Mouse (Mus musculus): Measurements from ENCODE around the gene Ppp1r1c. TPM values are rescaled to one million over a fixed set of nuclear protein-coding genes. Genes with fewer than 3 reads are reported as not detected.

Gene Ppp1r1c
- polyA plus RNA-seq, 1 experiment from 2014 or later: 0.25 TPM

GRCm38 (mm10) chr2:79722415-79722814 is 14.8 kb downstream of the Ppp1r1c start:
- Histone ChIP-seq H3K9me3 (ENCODE audit: control insufficient read depth, low read length) (no peaks in the 10 kb centered on the region), H3K9ac (ENCODE audit: low read length) (no peak overlapping the region), H3K4me2 (ENCODE audit: low read depth, low read length) (no peak overlapping the region), H3K27me3 (ENCODE audit: control insufficient read depth, insufficient read depth, low read depth, low read length) (no peaks in the 10 kb centered on the region), H3K36me3 (ENCODE audit: control insufficient read depth, insufficient read depth, low read length) (no peaks in the 10 kb centered on the region), H3K4me1 (replicated peaks; ENCODE audit: control insufficient read depth, insufficient read depth, low read length) (no peaks in the 10 kb centered on the region), H3K4me3 (ENCODE audit: low read length) (no peak overlapping the region), H3K27ac (ENCODE audit: low read length) (no peak overlapping the region)
- WGBS: 69% methylated on average over 1 of the region's 1 CpGs
- no peak for ATAC-seq (ENCODE audit: low read depth)

DNA sequence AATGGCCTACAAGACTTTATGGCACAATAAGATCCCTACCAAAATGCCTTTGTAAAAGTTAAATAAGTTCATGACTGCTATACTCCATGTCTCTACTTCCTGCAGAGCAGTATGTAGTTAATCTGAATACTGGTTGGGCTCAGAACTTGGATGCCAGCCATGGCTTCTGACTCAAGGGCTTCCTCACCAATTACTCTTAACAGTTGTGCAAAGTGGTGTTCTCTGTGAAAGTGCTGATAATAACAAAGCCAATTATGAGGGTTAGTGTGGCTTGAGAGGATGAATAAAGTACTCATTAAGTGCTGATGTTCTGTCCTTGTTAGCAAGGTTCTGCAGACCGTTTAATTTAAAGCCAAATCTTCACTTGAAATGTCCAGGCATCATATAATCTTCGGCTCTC is 31.4 kb downstream of the Ppp1r1c start:
- WGBS: 39% methylated on average over 2 of the region's 2 CpGs
- no peak overlapping the region for H3K9ac ChIP-seq (ENCODE audit: low read length)
- H3K9me3 ChIP-seq (ENCODE audit: control insufficient read depth, low read length): no peaks in the 10 kb centered on the region
- H3K4me1 ChIP-seq (replicated peaks; ENCODE audit: control insufficient read depth, insufficient read depth, low read length): no peaks in the 10 kb centered on the region; the same call in 1 of the 2 replicates
- H3K27ac ChIP-seq (ENCODE audit: low read length): no peak overlapping the region
- H3K4me2 ChIP-seq (ENCODE audit: low read depth, low read length): no peak overlapping the region
- H3K4me3 ChIP-seq (ENCODE audit: low read length): no peak overlapping the region
- H3K27me3 ChIP-seq (ENCODE audit: control insufficient read depth, insufficient read depth, low read depth, low read length): no peaks in the 10 kb centered on the region; the same call in 1 of the 2 replicates
- no peaks in the 10 kb centered on the region for H3K36me3 ChIP-seq (ENCODE audit: control insufficient read depth, insufficient read depth, low read length)
- peak; percentile 82 for ATAC-seq (ENCODE audit: low read depth)

DNA sequence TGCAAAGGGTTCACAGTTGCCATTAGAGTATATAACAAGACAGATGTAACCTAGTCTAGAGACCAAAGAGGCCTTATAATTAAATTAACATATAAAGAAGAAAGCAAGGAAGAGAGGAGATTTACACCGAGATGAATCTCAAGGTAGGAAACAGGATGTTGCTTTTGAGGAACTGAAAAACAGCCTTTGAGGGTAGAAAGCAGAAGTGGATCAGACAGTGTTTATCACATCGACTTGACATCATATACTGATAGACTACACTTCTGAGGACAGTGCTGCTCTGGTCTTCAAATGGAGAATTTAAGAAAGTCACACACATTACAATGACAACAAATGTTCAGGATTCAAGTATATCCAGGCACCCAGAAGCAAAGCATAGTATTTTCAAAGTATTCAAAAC is 34.4 kb downstream of the Ppp1r1c start:
- peaks cover 2% of the 10 kb centered on the region; the same call in 1 of the 2 replicates for H3K27me3 ChIP-seq (ENCODE audit: control insufficient read depth, insufficient read depth, low read depth, low read length)
- H3K4me2 ChIP-seq (ENCODE audit: low read depth, low read length): no peak overlapping the region
- no peaks in the 10 kb centered on the region for H3K9me3 ChIP-seq (ENCODE audit: control insufficient read depth, low read length)
- no peaks in the 10 kb centered on the region; the same call in 1 of the 2 replicates for H3K4me1 ChIP-seq (replicated peaks; ENCODE audit: control insufficient read depth, insufficient read depth, low read length)
- no peaks in the 10 kb centered on the region for H3K36me3 ChIP-seq (ENCODE audit: control insufficient read depth, insufficient read depth, low read length)
- no peak overlapping the region for H3K27ac ChIP-seq (ENCODE audit: low read length)
- ATAC-seq (ENCODE audit: low read depth): no peak
- H3K4me3 ChIP-seq (ENCODE audit: low read length): no peak overlapping the region
- 84% methylated on average over 2 of the region's 2 CpGs for WGBS
- H3K9ac ChIP-seq (ENCODE audit: low read length): no peak overlapping the region

DNA sequence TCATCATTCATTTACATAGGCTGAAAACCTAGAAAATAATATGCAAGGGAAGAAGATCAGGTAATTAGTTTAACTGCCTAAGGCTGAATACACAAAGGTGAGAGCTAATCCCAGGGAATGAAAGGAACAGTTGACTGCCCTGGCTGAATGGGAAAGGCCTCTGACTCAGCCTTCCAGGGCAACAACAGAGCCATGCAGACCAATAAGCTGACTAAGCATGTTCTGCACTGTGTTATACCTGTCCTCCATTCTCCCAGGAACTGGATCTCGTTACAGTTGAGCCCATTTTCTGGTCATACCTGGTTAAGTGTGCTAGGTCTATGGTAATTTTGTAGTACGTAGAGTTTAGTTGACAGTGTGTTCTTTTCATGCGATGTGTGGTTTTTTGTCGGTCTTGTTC is 36.6 kb downstream of the Ppp1r1c start:
- Histone ChIP-seq H3K4me1 (replicated peaks; ENCODE audit: control insufficient read depth, insufficient read depth, low read length) (no peaks in the 10 kb centered on the region), H3K4me2 (ENCODE audit: low read depth, low read length) (no peak overlapping the region), H3K9me3 (ENCODE audit: control insufficient read depth, low read length) (no peaks in the 10 kb centered on the region), H3K27ac (ENCODE audit: low read length) (no peak overlapping the region), H3K27me3 (ENCODE audit: control insufficient read depth, insufficient read depth, low read depth, low read length) (peaks cover 2% of the 10 kb centered on the region; the same call in 1 of the 2 replicates), H3K36me3 (ENCODE audit: control insufficient read depth, insufficient read depth, low read length) (no peaks in the 10 kb centered on the region), H3K9ac (ENCODE audit: low read length) (no peak overlapping the region), H3K4me3 (ENCODE audit: low read length) (no peak overlapping the region)
- WGBS: 88% methylated on average over 4 of the region's 4 CpGs
- no peak for ATAC-seq (ENCODE audit: low read depth)

DNA sequence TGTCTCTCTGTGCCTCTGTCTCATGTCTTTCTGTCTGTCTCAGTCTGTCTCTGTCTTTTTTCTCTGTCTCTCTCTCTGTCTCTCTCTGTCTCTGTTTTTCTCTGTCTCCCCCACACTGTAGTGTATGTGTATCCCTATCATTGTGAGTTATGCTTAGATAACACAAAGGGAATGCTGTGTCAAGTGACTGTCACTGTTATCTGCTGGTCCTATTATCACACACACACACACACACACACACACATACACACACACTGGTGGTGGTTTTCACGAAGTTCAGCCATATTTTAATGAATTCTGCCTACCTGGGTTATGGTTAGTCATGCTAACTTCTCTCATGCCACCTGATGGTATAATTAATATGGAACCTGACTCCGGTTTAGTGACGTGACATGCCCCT is 44.1 kb downstream of the Ppp1r1c start:
- 62% methylated on average over 3 of the region's 3 CpGs for WGBS

GRCm38 (mm10) chr2:79760018-79760417 is 52.4 kb downstream of the Ppp1r1c start:
- Histone ChIP-seq H3K27me3 (ENCODE audit: control insufficient read depth, insufficient read depth, low read depth, low read length) (no peaks in the 10 kb centered on the region), H3K4me1 (replicated peaks; ENCODE audit: control insufficient read depth, insufficient read depth, low read length) (peaks cover 3% of the 10 kb centered on the region; the same call in 1 of the 2 replicates), H3K9me3 (ENCODE audit: control insufficient read depth, low read length) (no peaks in the 10 kb centered on the region), H3K27ac (ENCODE audit: low read length) (no peak overlapping the region), H3K4me3 (ENCODE audit: low read length) (no peak overlapping the region), H3K9ac (ENCODE audit: low read length) (no peak overlapping the region), H3K4me2 (ENCODE audit: low read depth, low read length) (no peak overlapping the region), H3K36me3 (ENCODE audit: control insufficient read depth, insufficient read depth, low read length) (no peaks in the 10 kb centered on the region)
- no peak for ATAC-seq (ENCODE audit: low read depth)
- 61% methylated on average over 4 of the region's 4 CpGs for WGBS

More for the DNA sequence above, 44.1 kb downstream of the Ppp1r1c start:
- H3K27me3 ChIP-seq (ENCODE audit: control insufficient read depth, insufficient read depth, low read depth, low read length): peaks cover 2% of the 10 kb centered on the region; the same call in 1 of the 2 replicates
- no peaks in the 10 kb centered on the region for H3K36me3 ChIP-seq (ENCODE audit: control insufficient read depth, insufficient read depth, low read length)
- no peaks in the 10 kb centered on the region for H3K4me1 ChIP-seq (replicated peaks; ENCODE audit: control insufficient read depth, insufficient read depth, low read length)
- no peak for ATAC-seq (ENCODE audit: low read depth)
- no peak overlapping the region for H3K27ac ChIP-seq (ENCODE audit: low read length)
- no peak overlapping the region for H3K4me2 ChIP-seq (ENCODE audit: low read depth, low read length)
- no peak overlapping the region for H3K4me3 ChIP-seq (ENCODE audit: low read length)
- no peak overlapping the region for H3K9ac ChIP-seq (ENCODE audit: low read length)
- no peaks in the 10 kb centered on the region for H3K9me3 ChIP-seq (ENCODE audit: control insufficient read depth, low read length)

- H3K36me3 ChIP-seq (ENCODE audit: control insufficient read depth, insufficient read depth, low read length): no peaks in the 10 kb centered on the region
- no peak overlapping the region for H3K4me2 ChIP-seq (ENCODE audit: low read depth, low read length)
- H3K27ac ChIP-seq (ENCODE audit: low read length): no peak overlapping the region
- no peak for ATAC-seq (ENCODE audit: low read depth)
- H3K9me3 ChIP-seq (ENCODE audit: control insufficient read depth, low read length): no peaks in the 10 kb centered on the region
- WGBS: 54% methylated on average over 6 of the region's 6 CpGs
- H3K27me3 ChIP-seq (ENCODE audit: control insufficient read depth, insufficient read depth, low read depth, low read length): no peaks in the 10 kb centered on the region
- H3K4me1 ChIP-seq (replicated peaks; ENCODE audit: control insufficient read depth, insufficient read depth, low read length): peaks cover 5% of the 10 kb centered on the region; the same call in 1 of the 2 replicates
- no peak overlapping the region for H3K9ac ChIP-seq (ENCODE audit: low read length)
- H3K4me3 ChIP-seq (ENCODE audit: low read length): no peak overlapping the region
These were observed 55.3 kb downstream of the Ppp1r1c start for GRCm38 (mm10) chr2:79762723-79763388.

GRCm38 (mm10) chr2:79765032-79765431 is 57.5 kb downstream of the Ppp1r1c start:
- peak; percentile 64; the same call in 1 of the 2 replicates for ATAC-seq (ENCODE audit: low read depth)
- Histone ChIP-seq H3K36me3 (ENCODE audit: control insufficient read depth, insufficient read depth, low read length) (no peaks in the 10 kb centered on the region), H3K9ac (ENCODE audit: low read length) (no peak overlapping the region), H3K4me3 (ENCODE audit: low read length) (no peak overlapping the region), H3K27me3 (ENCODE audit: control insufficient read depth, insufficient read depth, low read depth, low read length) (no peaks in the 10 kb centered on the region), H3K4me1 (replicated peaks; ENCODE audit: control insufficient read depth, insufficient read depth, low read length) (peaks cover 5% of the 10 kb centered on the region; the same call in 1 of the 2 replicates), H3K4me2 (ENCODE audit: low read depth, low read length) (no peak overlapping the region), H3K9me3 (ENCODE audit: control insufficient read depth, low read length) (no peaks in the 10 kb centered on the region), H3K27ac (ENCODE audit: low read length) (no peak overlapping the region)
- 45% methylated on average over 3 of the region's 3 CpGs for WGBS

DNA sequence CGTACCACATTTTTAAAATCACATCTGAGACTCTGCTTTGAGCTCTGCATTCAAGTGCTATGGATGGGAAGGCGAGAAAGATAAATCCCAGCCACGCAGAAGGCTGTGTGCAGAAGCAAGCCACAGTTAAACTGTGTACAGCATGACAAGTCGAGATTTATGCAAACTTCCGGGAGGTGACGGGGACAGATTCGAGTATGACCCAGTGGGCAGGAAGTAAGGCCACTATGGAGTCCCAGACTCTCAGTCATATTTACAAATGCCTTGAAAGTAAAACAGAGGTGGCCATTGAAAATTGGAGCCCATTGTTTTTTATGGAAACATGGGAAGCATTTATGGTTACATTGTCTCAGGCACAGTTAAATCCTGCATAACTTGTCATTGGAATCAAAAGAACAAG is 58.1 kb downstream of the Ppp1r1c start:
- H3K4me3 ChIP-seq (ENCODE audit: low read length): no peak overlapping the region
- H3K27me3 ChIP-seq (ENCODE audit: control insufficient read depth, insufficient read depth, low read depth, low read length): no peaks in the 10 kb centered on the region
- ATAC-seq (ENCODE audit: low read depth): peak; percentile 83
- no peak overlapping the region for H3K9ac ChIP-seq (ENCODE audit: low read length)
- H3K4me1 ChIP-seq (replicated peaks; ENCODE audit: control insufficient read depth, insufficient read depth, low read length): peaks cover 5% of the 10 kb centered on the region; the same call in 1 of the 2 replicates
- H3K4me2 ChIP-seq (ENCODE audit: low read depth, low read length): no peak overlapping the region
- H3K27ac ChIP-seq (ENCODE audit: low read length): no peak overlapping the region
- no peaks in the 10 kb centered on the region for H3K36me3 ChIP-seq (ENCODE audit: control insufficient read depth, insufficient read depth, low read length)
- 15% methylated on average over 7 of the region's 7 CpGs for WGBS
- H3K9me3 ChIP-seq (ENCODE audit: control insufficient read depth, low read length): no peaks in the 10 kb centered on the region
